Mouse (Mus musculus): ENCODE data around the gene Ifna13.

DNA sequence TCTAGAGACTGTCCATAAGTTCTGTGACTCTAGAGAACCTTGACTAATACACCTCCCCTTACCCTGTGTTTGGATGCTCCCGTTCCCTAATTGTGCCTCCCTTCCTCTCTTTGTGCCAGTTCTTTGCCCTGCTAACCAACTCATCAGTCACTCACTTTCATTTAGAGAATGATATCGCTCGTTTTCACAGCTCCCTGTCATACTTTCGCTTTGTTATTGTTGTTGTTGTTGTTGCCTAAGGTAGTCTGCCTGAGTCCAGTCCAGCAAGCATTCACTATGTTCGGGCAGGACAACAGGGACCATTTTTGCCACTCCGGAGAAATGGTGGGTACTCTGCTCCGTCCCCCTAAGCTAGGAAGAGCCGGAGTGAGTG lies 3.6 kb downstream of the Ifna13 start:
- TF ChIP-seq EP300 (IDR thresholded peaks at IDR 0.05; ENCODE audit: insufficient read depth, low read depth, low read length) (no peak), CTCF (IDR thresholded peaks at IDR 0.05; ENCODE audit: low read depth, low read length) (no peak)

Data from ES-Bruce4 (cell line).